Mouse (Mus musculus) hindbrain, embryonic 10.5 days (tissue): ENCODE measurements around the gene Plekhg5. TPM values are rescaled to one million over a fixed set of nuclear protein-coding genes. Genes with fewer than 3 reads are reported as not detected.

ENCODE experiments used
- DNase-seq: peaks from one replicate; pipeline ENCODE4 v3.0.0-alpha.2; 2017; ENCODE audit warnings: low spot score
- H3K27ac ChIP-seq: fragments of 300-500 bp; sonication (generic); 2 replicates; pipeline ENCODE4 v1.5.1; 2016; ENCODE audit warnings: mild to moderate bottlenecking, moderate library complexity
- H3K27me3 ChIP-seq: fragments of 300-500 bp; sonication (generic); 2 replicates; pipeline ENCODE4 v1.6.1; 2016; ENCODE audit warnings: mild to moderate bottlenecking; ENCODE audit not compliant: poor library complexity, insufficient read depth, severe bottlenecking
- H3K36me3 ChIP-seq: fragments of 300-500 bp; sonication (generic); 2 replicates; pipeline ENCODE4 v1.6.1; 2016; ENCODE audit warnings: mild to moderate bottlenecking, moderate library complexity
- H3K4me1 ChIP-seq: fragments of 300-500 bp; sonication (generic); replicated peaks from 2 replicates; pipeline ENCODE4 v1.6.1; 2016; ENCODE audit warnings: mild to moderate bottlenecking
- H3K4me3 ChIP-seq: fragments of 300-500 bp; sonication (generic); 2 replicates; pipeline ENCODE4 v1.5.1; 2016; ENCODE audit warnings: mild to moderate bottlenecking, moderate library complexity
- H3K9me3 ChIP-seq: fragments of 300-500 bp; sonication (generic); 2 replicates; pipeline ENCODE4 v1.6.1; 2016; ENCODE audit warnings: mild to moderate bottlenecking, moderate library complexity
- WGBS: fragments of 180-500 bp; shearing (Covaris S2); methylation state at CpG from one replicate; pipeline ENCODE4 v1.1.7; 2016; 5-methylcytosine and 5-hydroxymethylcytosine counted together
- polyA plus RNA-seq: library from polyadenylated mRNA; unstranded; fragments of >200 nt; fragmentation: Nextera tagmentation; extraction: Ambion mirVana; gene quantifications from 2 replicates; pipeline ENCODE4 v1.2.1, GENCODE M21; 2016

Plekhg5 gene
- polyA plus RNA-seq, 1 experiment from 2014 or later, result 12.4 TPM

DNA sequence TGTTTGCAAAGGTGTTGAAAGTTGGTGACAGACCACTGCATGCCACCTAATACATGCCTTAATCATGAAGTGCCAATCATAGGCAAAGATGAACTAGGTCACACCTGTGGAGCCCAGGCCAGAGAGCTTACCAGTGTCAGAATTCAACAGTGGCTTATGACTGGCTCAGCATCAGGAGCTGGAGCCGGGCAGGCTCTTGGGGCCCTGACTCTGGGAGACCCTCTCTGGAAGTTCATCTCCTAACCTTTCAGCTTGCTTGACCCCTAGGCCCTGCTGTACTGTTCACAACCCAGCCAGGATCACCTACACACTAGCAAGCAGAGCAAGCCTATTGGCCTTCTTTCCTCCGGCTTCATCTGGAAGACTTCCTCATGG is 64.6 kb downstream of the Plekhg5 start:
- H3K36me3 ChIP-seq, result no peaks in the 10 kb centered on the region
- H3K9me3 ChIP-seq, result no peaks in the 10 kb centered on the region
- no peak for DNase-seq
- H3K27me3 ChIP-seq, result peaks cover 91% of the 10 kb centered on the region
- no peak overlapping the region for H3K27ac ChIP-seq
- H3K4me1 ChIP-seq, result peaks cover 28% of the 10 kb centered on the region
- WGBS, result 80% methylated on average over 2 of the region's 2 CpGs
- H3K4me3 ChIP-seq, result no peak overlapping the region

DNA sequence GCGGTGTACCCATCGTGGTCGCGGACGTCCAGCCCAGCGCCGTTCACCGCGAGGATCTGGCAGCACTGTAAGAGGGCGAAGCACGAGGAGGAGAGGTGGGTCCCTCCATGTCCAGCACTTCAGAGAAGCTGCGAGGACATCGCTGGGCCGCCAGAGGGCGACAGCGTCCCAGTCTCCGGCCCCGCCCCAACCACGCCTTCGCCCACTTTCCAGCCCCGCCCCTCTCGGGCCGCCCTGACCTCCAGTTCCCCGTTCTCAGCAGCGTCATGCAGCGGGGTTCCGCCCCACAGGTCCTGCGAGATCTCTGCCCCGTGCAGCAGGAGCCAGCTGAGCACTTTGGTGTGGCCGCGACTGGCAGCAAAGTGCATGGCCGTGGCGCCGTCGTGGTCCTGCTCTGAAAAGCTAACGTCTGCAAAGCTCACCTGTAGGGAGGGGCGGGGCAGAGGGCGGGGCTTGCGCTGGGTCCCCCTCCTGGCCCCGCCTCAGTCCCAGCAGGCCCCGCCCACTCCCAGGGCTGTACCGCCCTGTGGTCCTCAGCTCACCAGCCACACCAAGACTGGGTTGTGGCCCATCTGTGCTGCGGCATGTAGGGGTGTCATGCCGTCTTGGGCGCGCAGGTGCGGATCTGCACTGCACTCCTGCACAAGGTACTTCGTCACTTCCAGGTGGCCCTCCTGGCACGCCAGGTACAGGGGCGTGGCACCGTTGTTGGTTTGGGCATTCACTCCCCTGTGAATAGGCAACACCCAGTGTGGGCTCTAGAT is 66.4 kb downstream of the Plekhg5 start:
- 0 out of 2 replicates have a peak overlapping the region, but pooled peaks have one; percentile 35 for H3K27ac ChIP-seq
- H3K4me3 ChIP-seq, result peak overlapping the region; percentile 48
- H3K36me3 ChIP-seq, result no peaks in the 10 kb centered on the region
- peaks cover 15% of the 10 kb centered on the region for H3K4me1 ChIP-seq
- WGBS, result 4% methylated on average over 51 of the region's 51 CpGs
- peaks cover 89% of the 10 kb centered on the region for H3K27me3 ChIP-seq
- DNase-seq, result peak; percentile 89
- H3K9me3 ChIP-seq, result no peaks in the 10 kb centered on the region

DNA sequence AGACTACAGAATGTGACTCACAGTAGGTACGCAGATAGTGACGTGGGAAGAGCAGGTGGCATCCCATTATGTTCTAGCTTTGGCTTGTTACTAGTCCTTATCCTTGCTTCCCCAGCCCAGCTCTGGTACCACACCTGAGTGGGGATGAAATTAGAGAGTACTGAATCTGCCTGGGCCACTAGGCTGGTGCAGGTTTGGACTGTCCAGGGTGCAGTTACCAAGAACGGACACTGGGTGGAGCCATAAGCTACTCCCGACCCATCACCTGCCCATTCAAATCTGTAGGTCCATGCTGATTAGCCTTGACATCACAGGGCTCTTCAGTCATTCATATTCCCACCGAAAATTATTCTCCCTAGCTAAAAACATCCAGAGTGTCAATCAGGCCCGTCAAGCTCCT is 68.1 kb downstream of the Plekhg5 start:
- DNase-seq, result no peak
- H3K27me3 ChIP-seq, result peaks cover 78% of the 10 kb centered on the region
- 30% methylated on average over 6 of the region's 6 CpGs for WGBS

DNA sequence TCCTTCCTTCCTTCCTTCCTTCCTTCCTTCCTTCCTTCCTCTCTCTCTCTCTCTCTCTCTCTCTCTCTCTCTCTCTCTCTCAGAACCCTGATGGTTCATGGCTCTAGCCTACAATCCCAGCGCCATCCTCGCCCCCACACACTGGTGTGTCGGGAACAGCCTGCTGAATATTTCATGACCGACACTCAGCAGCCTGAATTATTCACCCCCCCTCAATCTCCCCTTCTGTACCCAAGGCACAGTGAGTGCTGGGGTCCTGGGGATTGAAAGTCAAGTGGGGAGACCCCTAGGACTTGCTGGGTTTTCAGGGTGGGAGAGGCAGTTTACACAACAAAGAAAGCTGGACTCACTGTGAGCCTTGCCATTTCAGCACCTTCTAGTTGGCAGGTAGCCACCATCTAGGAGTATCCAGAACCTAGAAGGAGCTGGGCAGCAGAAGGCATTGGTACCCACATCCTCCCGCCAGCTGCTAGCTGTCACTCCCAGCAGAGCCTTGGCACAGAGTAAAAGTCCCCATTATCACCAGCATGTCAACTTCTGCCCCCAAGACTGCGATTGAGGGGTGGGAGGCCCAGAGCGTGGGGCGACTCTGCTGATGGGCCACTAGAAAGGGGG is 69.3 kb downstream of the Plekhg5 start:
- WGBS, result 77% methylated on average over 8 of the region's 8 CpGs
- peaks cover 78% of the 10 kb centered on the region for H3K27me3 ChIP-seq
- peaks cover 20% of the 10 kb centered on the region for H3K4me1 ChIP-seq
- no peaks in the 10 kb centered on the region for H3K36me3 ChIP-seq
- no peaks in the 10 kb centered on the region for H3K9me3 ChIP-seq
- H3K4me3 ChIP-seq, result no peak overlapping the region
- no peak for DNase-seq
- H3K27ac ChIP-seq, result no peak overlapping the region

More for the DNA sequence above, 68.1 kb downstream of the Plekhg5 start:
- no peak overlapping the region for H3K27ac ChIP-seq
- H3K4me3 ChIP-seq, result no peak overlapping the region
- H3K4me1 ChIP-seq, result peaks cover 15% of the 10 kb centered on the region
- no peaks in the 10 kb centered on the region for H3K9me3 ChIP-seq
- H3K36me3 ChIP-seq, result no peaks in the 10 kb centered on the region

DNA sequence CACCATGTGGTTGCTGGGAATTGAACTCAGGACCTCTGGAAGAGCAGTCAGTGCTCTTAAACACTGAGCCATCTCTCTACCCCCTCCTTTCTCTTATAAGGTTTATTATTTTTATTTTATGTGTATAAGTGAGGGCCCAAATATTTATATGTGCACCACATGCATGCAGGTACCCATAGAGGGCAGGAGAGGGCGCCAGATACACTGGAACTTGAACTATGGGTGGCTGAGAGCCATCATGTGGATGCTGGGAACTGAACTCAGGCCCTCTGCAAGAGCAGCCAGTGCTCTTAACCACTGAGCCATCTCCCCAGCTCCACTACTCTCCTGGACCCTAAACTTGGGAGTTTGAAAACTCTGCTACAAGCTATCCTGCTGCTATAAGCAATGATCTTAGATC is 71.3 kb downstream of the Plekhg5 start:
- no peak overlapping the region for H3K4me3 ChIP-seq
- H3K36me3 ChIP-seq, result no peaks in the 10 kb centered on the region
- no peaks in the 10 kb centered on the region for H3K9me3 ChIP-seq
- DNase-seq, result no peak
- WGBS, result 36% methylated on average over 1 of the region's 1 CpGs
- H3K4me1 ChIP-seq, result peaks cover 18% of the 10 kb centered on the region
- peaks cover 78% of the 10 kb centered on the region for H3K27me3 ChIP-seq
- H3K27ac ChIP-seq, result no peak overlapping the region

DNA sequence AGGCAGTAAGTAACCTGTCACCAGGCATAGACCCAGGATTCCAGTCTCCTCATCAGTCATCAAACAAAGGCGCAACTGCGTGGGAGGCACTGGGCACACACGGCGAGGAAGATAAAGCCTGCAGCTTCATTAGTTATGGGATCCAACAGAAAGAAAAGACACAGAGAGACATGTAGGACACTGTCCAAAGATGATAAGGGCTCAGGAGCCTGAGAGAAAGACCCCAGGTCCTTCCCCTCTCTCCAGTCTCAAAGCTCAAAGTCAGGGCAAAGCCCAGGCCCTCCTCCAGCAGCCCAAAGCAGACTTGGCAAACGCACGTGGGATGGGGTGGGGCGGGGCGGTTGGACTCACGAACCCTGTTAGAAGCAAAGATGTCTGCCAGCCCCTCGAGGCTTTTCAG is 73.2 kb downstream of the Plekhg5 start:
- Histone ChIP-seq H3K4me1 (peaks cover 12% of the 10 kb centered on the region), H3K9me3 (no peaks in the 10 kb centered on the region), H3K27me3 (peaks cover 84% of the 10 kb centered on the region), H3K36me3 (no peaks in the 10 kb centered on the region), H3K4me3 (no peak overlapping the region), H3K27ac (no peak overlapping the region)
- DNase-seq, result no peak
- WGBS, result 75% methylated on average over 10 of the region's 10 CpGs

DNA sequence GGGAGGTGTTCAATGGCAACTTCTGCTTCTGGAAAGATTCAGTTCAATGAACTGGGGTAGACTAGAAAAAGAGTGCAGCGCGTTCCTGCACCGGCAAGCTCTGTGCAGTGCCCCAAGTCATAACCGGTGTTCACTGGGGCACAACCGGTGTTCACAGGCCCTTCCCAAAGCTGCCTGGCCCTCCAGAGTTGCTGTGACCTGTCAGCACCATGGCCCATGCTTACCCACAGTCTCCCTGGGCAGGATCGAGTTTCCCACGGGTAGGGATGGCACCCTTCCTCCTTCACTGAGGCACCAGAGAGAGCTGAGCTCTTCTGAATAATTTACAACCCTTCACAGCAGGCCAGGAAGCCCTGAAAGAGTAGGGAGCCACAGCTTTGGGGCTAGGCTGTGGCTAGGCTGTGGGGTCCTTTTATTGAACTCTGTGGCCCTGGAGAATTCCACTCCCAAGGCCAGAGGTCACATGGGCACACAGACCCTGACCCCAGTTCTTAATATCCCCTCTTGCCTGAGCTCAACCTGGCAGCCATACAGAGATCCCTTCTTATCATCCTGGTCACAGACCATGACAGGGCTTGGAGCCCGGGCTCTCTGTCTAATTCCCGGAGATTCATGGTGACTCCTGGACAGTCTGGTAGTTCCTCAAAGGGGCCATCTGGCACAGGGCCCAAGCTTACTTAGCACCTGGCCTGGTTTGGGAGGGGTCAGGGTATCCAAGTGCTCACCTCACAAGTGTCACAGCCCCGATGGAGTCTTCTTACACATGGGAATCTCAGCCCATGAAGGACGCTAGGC is 73.9 kb downstream of the Plekhg5 start:
- Histone ChIP-seq H3K27ac (no peak overlapping the region), H3K36me3 (no peaks in the 10 kb centered on the region), H3K4me3 (no peak overlapping the region), H3K4me1 (peaks cover 12% of the 10 kb centered on the region), H3K27me3 (peaks cover 86% of the 10 kb centered on the region), H3K9me3 (no peaks in the 10 kb centered on the region)
- DNase-seq, result no peak
- 66% methylated on average over 11 of the region's 11 CpGs for WGBS

- Histone ChIP-seq H3K4me3 (no peak overlapping the region), H3K27ac (no peak overlapping the region), H3K9me3 (no peaks in the 10 kb centered on the region), H3K36me3 (no peaks in the 10 kb centered on the region), H3K27me3 (peaks cover 100% of the 10 kb centered on the region), H3K4me1 (peaks cover 34% of the 10 kb centered on the region)
- 71% methylated on average over 4 of the region's 4 CpGs for WGBS
- no peak for DNase-seq
These were observed 78.2 kb downstream of the Plekhg5 start for GRCm38 (mm10) chr4:152150546-152150945.

GRCm38 (mm10) chr4:152151451-152151965 is 79.2 kb downstream of the Plekhg5 start:
- H3K4me3 ChIP-seq, result peak overlapping the region; percentile 49
- H3K9me3 ChIP-seq, result no peaks in the 10 kb centered on the region
- DNase-seq, result no peak
- peaks cover 27% of the 10 kb centered on the region for H3K4me1 ChIP-seq
- no peaks in the 10 kb centered on the region for H3K36me3 ChIP-seq
- peaks cover 96% of the 10 kb centered on the region for H3K27me3 ChIP-seq
- WGBS, result 19% methylated on average over 7 of the region's 7 CpGs
- peak overlapping the region; percentile 42; the same call in 1 of the 2 replicates for H3K27ac ChIP-seq

DNA sequence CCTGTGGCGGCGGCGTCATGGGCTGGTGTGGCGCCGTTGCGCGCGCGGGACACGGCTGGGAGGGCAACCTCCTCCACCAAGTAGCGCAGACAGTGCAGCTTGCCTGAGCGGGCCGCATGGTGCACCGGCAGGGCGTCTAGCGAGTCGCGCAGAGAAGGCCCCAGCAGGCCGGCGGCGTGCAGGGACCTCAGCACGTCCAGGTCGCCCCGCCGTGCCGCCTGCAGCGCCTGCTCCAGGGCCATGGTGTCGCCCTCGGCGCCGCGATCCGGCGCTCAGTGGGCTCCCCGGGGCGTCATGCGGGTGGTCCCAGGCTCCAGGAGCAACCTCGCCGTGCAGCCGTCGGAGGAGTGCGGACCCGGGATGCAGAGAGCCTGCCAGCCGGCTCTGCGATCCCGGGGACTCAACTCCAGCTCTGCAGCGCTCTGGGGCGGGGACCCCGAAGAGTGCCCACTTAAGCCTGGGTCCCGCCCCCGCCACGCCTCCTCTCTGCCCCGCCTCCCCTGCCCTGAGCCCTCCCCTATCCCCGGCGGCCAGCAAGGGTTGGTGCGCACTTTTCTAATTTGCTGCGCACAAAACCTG is 79.8 kb downstream of the Plekhg5 start, which contains the start of gene Espn:
Gene Espn, minus strand, starts transcription at position 406 of the 579 bp plus-strand sequence.
- Histone ChIP-seq H3K27ac (peak within 1 kb of the TSS; percentile 42; the same call in 1 of the 2 replicates), H3K27me3 (peaks cover 95% of the 10 kb centered on the region), H3K4me1 (peaks cover 23% of the 10 kb centered on the region), H3K4me3 (peak within 1 kb of the TSS; percentile 49), H3K36me3 (no peaks in the 10 kb centered on the region), H3K9me3 (no peaks in the 10 kb centered on the region)
- peak; percentile 74 for DNase-seq
- WGBS, result under 1% methylated on average over 57 of the region's 57 CpGs

DNA sequence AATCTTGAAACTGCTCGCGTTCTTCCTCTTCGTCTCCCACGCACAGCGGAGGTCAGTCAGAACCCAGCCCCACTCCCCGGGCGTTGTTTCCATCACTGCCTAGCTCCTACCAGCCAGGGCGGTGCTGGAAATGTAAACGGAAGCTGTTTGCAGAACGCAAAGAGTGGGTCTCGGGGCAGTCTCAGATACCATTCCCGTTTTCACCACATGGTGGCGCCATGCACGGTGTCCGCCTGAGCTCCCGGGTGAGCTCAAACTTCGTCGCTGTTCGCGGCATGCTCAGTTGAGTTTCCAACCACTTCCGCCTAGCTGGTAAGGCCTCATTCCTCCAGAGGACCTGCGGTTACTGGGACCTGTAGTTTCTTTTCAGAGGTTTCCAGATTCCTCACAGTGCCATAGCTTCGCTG is 81.5 kb downstream of the Plekhg5 start:
- WGBS, result 2% methylated on average over 23 of the region's 23 CpGs
- H3K27ac ChIP-seq, result no peak overlapping the region
- peaks cover 31% of the 10 kb centered on the region for H3K4me1 ChIP-seq
- no peaks in the 10 kb centered on the region for H3K9me3 ChIP-seq
- peak; percentile 86 for DNase-seq
- peak overlapping the region; percentile 42 for H3K4me3 ChIP-seq
- H3K36me3 ChIP-seq, result no peaks in the 10 kb centered on the region
- H3K27me3 ChIP-seq, result peaks cover 95% of the 10 kb centered on the region

DNA sequence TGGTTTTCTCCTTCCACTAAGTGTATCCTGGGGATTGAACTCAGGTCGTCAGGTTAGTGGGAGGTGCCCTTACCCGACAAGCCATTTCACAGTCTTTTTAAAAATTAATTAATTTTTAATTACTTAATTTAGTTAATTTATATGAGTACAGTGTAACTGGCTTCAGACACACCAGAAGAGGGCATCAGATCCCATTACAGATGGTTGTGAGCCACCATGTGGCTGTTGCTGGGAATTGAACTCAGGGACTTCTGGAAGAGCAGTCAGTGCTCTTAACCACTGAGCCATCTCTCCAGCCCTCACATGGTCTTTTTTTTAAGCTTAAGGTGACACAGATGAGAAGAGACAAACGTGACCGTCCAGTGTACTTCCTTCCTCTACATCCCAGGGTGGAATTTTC is 82.7 kb downstream of the Plekhg5 start:
- H3K9me3 ChIP-seq, result no peaks in the 10 kb centered on the region
- peaks cover 95% of the 10 kb centered on the region for H3K27me3 ChIP-seq
- no peak for DNase-seq
- no peak overlapping the region for H3K27ac ChIP-seq
- no peaks in the 10 kb centered on the region for H3K36me3 ChIP-seq
- H3K4me3 ChIP-seq, result no peak overlapping the region
- H3K4me1 ChIP-seq, result peaks cover 43% of the 10 kb centered on the region
- WGBS, result 70% methylated on average over 4 of the region's 4 CpGs
